Mouse (Mus musculus) ES-E14 (cell line): ENCODE results near the gene Slc29a2.

Experiments used
- MAFK ChIP-seq: IDR thresholded peaks from 2 replicates; pipeline ENCODE4 v1.6.1; 2014; ENCODE audit warnings: mild to moderate bottlenecking, low read depth, low read length, inconsistent platforms; ENCODE audit not compliant: insufficient read depth
- ZC3H11A ChIP-seq: IDR thresholded peaks from 2 replicates; pipeline ENCODE4 v1.6.1; 2012; ENCODE audit warnings: low read depth, mild to moderate bottlenecking, inconsistent platforms, low read length, borderline replicate concordance

DNA sequence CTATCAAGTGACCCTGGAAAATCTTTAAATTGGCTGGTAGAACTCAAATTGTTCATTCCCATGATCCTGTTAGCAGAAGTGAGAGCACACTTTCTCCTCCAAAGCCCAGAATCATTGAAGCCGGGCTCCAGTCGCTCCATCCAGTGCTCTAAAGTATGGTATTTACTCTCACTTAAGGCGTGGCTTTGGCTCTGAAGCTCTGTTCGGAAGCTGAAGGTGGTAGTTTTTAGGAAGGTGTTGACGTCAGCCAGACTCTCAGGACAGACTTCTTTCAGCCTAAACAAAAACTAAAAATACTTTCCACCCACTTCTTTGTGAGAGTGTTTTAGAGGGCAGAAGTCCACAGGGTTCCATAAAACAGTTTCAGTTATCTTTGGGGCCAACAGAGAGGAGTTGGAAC, 49.9 kb downstream of the Slc29a2 start:
- TF ChIP-seq ZC3H11A: no peak
- no peak for TF ChIP-seq MAFK
